Mouse (Mus musculus): ENCODE results near the gene Nid2.

DNA sequence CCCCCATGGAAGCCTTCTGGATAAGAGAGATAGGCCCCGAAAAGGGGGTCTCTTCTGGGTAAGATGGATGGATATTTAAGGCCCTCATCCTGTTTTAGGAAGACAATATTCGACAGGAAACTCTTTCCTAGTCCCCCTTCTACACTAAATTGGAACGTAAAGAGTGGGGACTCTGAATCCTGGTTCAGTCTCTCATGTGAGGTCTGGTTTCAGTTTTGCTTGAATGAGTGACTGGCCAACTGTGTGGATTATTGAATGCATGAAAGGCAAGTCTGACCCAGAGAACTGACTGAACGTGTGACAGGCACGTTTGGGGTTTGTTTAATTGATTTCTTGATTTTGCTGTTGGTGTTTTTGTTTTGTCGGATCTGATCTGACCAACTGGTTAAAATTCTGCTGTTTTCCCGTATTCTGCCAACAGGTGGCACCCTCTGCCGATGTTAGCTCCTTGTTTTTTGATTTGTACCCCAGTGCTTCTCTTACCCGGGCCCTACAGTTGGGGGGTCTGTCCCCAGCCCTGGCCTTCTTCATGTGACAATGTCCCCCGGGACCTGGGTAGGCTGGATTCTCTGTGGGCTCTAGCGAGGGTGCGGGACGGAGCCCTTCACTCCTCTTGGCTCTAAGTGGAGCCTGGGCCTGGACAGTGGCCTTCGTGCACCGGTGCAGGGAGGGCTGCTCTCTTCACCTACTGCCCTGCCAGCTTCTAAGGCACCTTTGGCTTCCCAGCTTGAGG lies 88.7 kb downstream of the Nid2 start:
- TF ChIP-seq CTCF (IDR thresholded peaks at IDR 0.05; ENCODE audit: borderline replicate concordance, insufficient read depth, low read length) (no peak), POLR2A (IDR thresholded peaks at IDR 0.05; ENCODE audit: low read depth, low read length) (no peak)
